Mouse (Mus musculus) kidney, postnatal 10 days (tissue): ENCODE measurements around the gene Slc4a4.
A peak's percentile ranks its signal among the peaks of the same experiment; 100 is the strongest.
"Not testable (repeated sequence)": the region's sequence is repeated elsewhere in the genome, so short reads cannot be mapped to it uniquely, and the experiment has no call there.

Experiments
- DNase-seq: peaks from one replicate; pipeline ENCODE4 v3.0.0; 2021; ENCODE audit warnings: mixed read lengths

Gene Slc4a4

DNA sequence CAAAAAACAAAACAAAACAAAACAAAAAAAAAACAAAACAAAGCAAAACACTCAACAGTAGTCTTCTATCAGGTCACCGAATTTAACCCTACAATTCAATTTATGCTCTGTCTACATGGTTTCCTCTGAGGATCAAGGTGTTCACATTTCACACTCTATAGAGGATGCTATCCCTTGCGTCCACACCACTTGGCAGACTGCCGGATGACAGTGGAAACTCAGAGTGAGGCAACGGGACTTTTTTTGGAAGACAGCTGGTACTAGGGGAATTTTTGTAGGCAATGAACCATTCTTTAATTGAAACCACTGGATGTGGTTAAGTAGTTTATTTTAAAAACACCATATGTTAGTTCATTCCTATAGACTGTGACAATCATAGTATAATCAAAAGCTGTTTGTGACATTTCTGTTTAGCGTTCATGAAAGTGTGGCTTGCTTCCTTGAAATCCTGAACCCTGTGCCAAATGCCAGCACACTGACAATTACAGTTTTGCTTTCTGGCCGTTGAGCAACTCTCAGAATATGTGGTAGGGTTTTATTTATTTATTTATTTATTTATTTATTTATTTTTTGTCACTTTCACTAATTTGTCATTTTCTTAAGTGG lies 78.2 kb downstream of the Slc4a4 start:
- no peak for DNase-seq

DNA sequence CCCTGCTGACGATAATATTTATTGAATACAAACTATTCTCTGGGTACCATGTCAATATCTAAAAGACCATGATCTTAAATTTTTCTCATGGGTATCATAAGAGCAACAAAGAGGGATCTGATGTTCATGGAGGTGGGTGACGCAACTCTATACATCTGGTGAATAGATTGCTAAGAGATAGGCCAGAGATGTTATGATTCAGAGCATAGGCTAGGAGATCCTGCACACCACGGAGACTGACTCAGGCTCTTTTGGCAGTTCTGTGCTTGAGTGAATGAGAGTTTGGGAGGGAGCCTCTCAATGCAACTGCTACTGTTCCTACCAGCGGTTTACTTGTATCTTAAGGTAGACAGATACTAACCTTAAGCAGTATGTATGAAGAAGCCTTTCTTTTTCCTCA lies 79.9 kb downstream of the Slc4a4 start:
- no peak for DNase-seq

- no peak for DNase-seq
Observed at GRCm38 (mm10) chr5:88968923-88969639, 82.5 kb downstream of the Slc4a4 start.

- DNase-seq: no peak
Observed at GRCm38 (mm10) chr5:88971554-88971953, 84.9 kb downstream of the Slc4a4 start.

DNA sequence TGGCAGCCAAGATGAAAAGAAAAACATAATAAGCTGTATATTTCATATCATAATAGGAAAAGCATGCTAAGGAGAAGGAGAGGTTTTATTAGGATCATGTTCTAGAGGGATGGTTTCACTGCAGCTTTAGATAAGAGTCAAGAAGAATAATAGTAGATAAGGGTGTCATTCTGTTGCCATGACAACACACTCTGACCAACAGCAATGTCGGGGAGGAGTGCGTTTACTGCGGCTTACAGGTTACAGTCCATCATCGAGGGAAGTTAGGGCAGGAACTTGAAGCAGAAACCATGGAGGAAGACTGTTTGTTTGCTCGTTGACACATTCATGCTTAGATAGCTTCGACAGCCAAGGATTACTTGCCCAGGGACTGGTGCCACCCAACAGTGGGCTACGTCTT lies 85.7 kb downstream of the Slc4a4 start:
- no peak for DNase-seq

GRCm38 (mm10) chr5:88973130-88973529 lies 86.5 kb downstream of the Slc4a4 start:
- DNase-seq: no peak

GRCm38 (mm10) chr5:88975694-88976093 lies 89.1 kb downstream of the Slc4a4 start:
- no peak for DNase-seq

DNA sequence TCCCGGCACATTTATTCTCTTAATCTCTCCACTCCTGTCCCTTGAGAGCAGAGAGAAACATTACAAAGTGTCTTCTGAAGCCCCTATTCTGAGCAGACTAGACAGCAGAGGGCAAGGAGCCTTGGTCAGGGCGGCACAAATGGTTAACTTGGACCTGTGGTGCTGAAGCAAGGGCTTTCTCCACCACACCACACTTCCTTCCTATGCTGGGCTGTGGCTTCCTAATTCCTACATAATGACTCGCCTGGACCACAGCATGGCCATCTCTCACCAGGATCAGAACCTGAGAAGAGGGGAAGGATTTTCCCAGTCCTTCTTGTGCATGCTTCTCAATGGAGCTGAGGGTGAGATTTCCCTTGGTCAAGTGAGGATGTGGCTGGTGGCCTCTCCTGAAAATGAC lies 89.8 kb downstream of the Slc4a4 start:
- no peak for DNase-seq

- no peak for DNase-seq
Observed at GRCm38 (mm10) chr5:88980740-88981139, 94.1 kb downstream of the Slc4a4 start.

DNA sequence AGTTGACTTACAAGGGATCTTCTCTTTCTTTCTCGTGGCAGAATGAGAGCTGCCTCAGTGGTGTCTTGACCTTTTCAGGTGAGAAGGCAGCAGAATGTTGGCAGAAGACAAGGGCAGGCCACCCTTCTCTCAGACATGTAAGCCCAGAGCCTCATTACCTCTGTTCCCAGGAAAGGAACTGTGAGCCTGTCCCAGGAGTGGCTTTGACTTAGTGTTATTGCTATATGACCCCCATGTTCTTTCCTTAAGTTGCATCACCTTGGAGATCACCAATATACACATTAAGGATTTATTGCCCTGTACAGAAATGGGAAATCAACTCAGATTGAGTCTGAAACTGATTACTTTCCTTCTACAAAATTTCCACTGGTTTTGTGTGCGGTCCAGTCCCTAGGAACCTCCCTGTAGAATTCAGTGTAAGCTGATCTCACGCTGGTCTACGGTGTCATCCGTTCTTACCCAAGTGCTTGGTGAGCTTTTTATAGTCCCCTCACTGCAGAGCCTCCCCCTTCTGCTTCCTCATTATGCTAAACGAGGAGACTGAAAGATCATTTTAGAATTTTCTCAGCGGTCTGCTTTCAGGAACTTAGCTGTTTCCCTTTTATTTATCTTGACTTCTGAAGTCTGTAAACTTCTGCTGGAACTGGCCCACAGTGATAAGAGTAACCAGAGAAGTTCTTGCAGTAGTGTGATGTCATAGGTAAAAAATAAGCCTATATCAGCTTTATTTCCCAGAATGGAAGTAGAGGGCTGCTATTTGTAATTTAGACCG lies 94.8 kb downstream of the Slc4a4 start:
- DNase-seq: peak; percentile 15

DNA sequence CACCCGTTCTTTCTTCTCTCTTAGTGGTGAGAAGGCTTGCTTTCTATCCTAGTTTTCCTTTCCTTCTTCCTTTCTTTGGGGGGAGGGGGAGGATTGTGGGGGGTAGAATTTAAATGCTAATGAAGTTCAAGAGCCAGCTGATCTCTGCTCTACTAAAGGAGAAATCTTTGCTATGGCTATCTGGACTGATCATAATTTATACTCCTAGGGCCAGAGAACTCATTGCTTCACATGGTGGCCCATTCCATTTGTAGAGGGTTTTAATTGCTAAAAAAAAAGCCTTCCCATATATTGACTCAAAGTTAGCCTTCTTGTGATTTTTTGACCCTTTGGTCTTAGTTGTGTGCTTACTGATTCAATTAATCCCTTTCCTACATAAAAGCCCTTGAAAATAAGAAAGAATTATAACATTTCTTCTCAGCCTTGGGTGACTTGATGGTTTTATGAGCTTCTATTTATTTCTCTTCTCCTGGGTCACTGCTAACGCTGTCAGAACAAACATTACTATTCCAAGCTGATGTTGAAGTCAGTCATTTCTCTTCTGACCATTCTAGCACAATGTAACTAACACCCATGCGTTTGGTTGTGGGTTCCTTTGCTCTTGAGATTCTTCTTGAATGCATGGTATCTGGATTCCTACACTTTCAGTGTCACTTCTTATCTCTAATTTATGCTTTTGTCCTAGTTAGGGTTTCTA lies 95.6 kb downstream of the Slc4a4 start:
- DNase-seq: no peak

DNA sequence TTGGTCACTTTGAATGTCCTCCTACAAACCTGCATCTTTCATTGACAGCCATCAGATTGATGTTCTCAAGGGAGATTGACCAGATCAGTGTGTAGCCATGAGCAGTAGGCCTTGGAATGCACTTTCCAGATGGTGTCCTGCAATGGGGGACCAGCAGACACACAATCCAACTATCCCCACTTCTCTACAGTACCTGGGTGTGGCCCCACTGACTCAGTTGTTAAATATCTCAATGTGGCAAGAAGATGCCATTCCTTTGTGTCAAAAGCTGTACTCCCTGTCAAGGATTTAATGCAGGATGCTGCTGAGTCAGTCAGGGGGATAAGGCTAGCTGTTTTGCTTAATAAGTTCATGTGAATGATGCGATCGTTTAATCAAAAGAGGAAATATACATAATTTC lies 96.6 kb downstream of the Slc4a4 start:
- no peak for DNase-seq

GRCm38 (mm10) chr5:88983652-88984051 lies 97.0 kb downstream of the Slc4a4 start:
- DNase-seq: no peak

DNA sequence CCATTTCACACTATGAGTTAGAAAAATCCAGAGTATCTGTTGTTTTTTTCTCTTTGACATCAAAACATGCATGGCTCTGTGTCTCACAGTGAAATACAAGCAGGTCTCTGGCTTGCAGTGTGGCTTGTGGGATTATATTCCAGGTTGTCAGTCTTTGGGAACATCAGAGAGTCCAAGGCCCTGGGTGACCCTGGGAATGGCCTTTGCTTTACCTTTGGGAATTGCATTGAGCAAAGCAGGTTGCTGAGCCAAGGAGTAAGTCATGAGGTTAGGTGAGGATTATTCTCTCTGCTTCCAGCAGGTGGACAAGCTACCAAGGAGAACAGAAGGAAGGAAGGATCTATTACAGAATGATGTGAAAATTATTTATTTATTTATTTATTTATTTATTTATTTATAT lies 102.4 kb downstream of the Slc4a4 start:
- DNase-seq: no peak

DNA sequence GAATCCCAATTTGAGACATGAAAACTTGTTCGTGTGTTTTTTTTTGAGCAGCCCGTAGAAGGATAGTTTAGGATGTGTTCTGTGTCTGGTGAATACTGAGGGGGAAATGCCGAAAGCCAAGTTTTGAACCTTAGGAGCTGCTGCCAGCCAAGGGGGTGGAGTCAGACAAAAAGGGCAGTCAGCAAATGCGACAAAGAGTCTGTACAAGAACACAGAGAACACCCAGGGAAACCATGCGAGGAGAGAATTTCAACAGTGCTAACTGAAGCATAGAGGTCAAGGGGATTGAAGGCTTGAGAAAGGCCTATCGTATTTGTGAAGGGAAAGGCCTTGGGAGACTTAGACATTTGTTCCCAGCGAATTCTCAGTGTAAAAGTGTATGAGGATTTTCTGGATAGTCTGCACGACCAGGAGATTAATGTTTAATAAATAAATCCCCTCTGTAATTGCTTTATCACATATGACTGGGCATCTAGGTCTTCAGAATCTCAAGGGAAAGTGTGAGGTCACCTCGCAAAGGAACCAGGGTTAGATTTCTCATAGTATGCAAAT lies 103.7 kb downstream of the Slc4a4 start:
- DNase-seq: peak; percentile 51

- not testable (repeated sequence) for DNase-seq
Observed at GRCm38 (mm10) chr5:88991309-88991708, 104.7 kb downstream of the Slc4a4 start.

DNA sequence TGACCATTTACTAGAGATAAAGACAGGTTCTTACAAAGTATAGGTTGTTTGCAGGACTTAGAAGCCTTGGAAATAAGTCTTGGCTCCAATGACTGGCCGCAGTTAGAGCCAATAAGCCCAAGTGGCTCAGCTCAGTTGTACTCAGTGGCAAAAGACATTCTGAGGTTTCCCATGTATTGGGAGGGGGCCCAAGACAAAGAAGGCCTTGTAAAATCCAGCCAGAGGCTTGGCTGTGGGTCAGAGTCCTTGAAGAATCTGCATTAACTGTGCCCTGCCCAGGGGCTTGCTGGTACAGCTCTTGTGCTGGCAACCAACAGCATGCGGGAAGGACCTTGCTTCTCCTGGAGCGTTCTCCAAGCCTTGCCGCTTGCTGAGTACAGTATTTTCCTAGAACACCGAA lies 107.9 kb downstream of the Slc4a4 start:
- DNase-seq: no peak

DNA sequence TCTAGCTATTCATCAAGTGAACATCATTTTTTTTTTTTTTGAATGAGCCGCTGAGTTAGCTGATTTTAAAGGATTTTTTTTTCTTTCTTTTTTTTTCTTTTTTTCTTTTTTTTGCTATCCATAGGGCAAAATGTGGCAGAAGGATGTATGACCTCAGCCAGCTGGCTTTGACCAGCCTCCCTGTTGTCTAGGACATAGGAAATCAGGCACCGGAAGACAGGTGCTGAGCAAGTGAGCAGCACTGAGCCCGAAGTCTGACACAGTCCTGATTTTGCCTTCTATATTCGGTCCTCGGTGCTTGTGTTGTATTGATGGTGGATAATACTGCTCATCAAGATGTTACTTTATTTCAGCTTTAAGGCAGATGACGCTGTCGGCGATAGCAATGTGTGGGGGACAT lies 109.6 kb downstream of the Slc4a4 start:
- no peak for DNase-seq

DNA sequence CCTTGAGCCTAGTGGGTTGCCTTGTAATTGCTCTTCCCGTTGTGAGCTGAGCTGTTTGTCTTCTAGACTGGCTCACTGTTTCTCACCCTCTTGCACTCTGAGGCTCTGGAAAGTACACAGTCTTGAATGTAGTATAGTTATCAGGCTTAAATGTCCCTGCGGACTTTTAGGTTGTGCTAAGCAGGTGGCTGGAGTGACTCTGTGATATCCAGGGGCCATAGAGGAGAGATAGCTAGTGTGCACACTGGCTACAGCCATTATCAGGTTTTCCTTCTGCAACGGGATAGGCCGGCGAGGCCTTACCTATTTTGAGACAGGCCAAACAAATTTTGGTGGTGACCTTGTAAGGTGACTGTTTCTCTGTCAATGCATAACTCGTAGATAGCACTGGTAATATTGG lies 110.7 kb downstream of the Slc4a4 start:
- DNase-seq: no peak

- DNase-seq: no peak
Observed at GRCm38 (mm10) chr5:88999793-89000192, 113.2 kb downstream of the Slc4a4 start.

DNA sequence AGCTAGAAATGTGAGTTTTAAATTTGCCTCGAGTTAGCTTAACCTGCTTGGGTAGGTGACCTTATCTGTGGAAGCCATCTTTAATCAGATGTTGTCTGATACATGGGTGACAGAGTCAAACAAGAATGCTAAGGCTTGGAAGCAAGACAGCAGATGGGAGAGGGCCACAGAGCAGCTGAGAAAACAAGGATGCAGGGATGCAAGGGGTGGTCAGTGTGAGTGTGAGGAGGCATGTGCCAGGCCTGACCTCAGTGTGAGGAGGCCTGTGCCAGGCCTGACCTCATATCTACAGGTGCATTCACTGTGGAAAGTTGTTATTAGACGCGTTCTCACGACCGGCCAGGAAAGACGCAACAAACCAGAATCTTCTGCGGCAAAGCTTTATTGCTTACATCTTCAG lies 114.0 kb downstream of the Slc4a4 start:
- no peak for DNase-seq

GRCm38 (mm10) chr5:89010116-89010515 lies 123.5 kb downstream of the Slc4a4 start:
- no peak for DNase-seq

GRCm38 (mm10) chr5:89012456-89012855 lies 125.8 kb downstream of the Slc4a4 start:
- no peak for DNase-seq
